Mouse (Mus musculus) embryonic facial prominence, embryonic 12.5 days (tissue): Measurements from ENCODE around the gene Zfp668. TPM values are rescaled to one million over a fixed set of nuclear protein-coding genes. Genes with fewer than 3 reads are reported as not detected.
"Not testable (repeated sequence)": the region's sequence is repeated elsewhere in the genome, so short reads cannot be mapped to it uniquely, and the experiment has no call there.

Source experiments
- ATAC-seq: fragments of 200-750 bp; cut with Nextera tagmentation; 2 replicates; pipeline ENCODE4 v1.8.0; 2017; ENCODE audit not compliant: insufficient number of reproducible peaks, insufficient read depth, low FRiP score, low TSS enrichment
- H3K27ac ChIP-seq: fragments of 300-500 bp; sonication (generic); 2 replicates; pipeline ENCODE4 v1.5.1; 2016; ENCODE audit warnings: mild to moderate bottlenecking
- H3K27me3 ChIP-seq: fragments of 300-500 bp; sonication (generic); 2 replicates; pipeline ENCODE4 v1.6.1; 2016; ENCODE audit warnings: mild to moderate bottlenecking, moderate library complexity
- H3K36me3 ChIP-seq: fragments of 300-500 bp; sonication (generic); 2 replicates; pipeline ENCODE4 v1.6.1; 2016; ENCODE audit warnings: mild to moderate bottlenecking
- H3K4me1 ChIP-seq: fragments of 300-500 bp; sonication (generic); 2 replicates; pipeline ENCODE4 v1.6.1; 2016
- H3K4me2 ChIP-seq: fragments of 300-500 bp; sonication (generic); replicated peaks from 2 replicates; pipeline ENCODE4 v1.6.1; 2016; ENCODE audit warnings: mild to moderate bottlenecking, moderate library complexity
- H3K4me3 ChIP-seq: fragments of 300-500 bp; sonication (generic); 2 replicates; pipeline ENCODE4 v1.5.1; 2016; ENCODE audit warnings: mild to moderate bottlenecking
- H3K9ac ChIP-seq: fragments of 300-500 bp; sonication (generic); 2 replicates; pipeline ENCODE4 v1.6.1; 2016; ENCODE audit warnings: mild to moderate bottlenecking, moderate library complexity
- H3K9me3 ChIP-seq: fragments of 300-500 bp; sonication (generic); 2 replicates; pipeline ENCODE4 v1.6.1; 2016; ENCODE audit warnings: mild to moderate bottlenecking, moderate library complexity
- WGBS: fragments of 180-500 bp; shearing (Covaris S2); methylation state at CpG from one replicate; pipeline ENCODE4 v1.1.7; 2016; 5-methylcytosine and 5-hydroxymethylcytosine counted together
- polyA plus RNA-seq: library from polyadenylated mRNA; unstranded; fragments of >200 nt; fragmentation: Nextera tagmentation; extraction: Ambion mirVana; gene quantifications from 2 replicates; pipeline ENCODE4 v1.2.1, GENCODE M21; 2016

Zfp668 gene
- polyA plus RNA-seq, 1 experiment from 2014 or later = 32.9 TPM

DNA sequence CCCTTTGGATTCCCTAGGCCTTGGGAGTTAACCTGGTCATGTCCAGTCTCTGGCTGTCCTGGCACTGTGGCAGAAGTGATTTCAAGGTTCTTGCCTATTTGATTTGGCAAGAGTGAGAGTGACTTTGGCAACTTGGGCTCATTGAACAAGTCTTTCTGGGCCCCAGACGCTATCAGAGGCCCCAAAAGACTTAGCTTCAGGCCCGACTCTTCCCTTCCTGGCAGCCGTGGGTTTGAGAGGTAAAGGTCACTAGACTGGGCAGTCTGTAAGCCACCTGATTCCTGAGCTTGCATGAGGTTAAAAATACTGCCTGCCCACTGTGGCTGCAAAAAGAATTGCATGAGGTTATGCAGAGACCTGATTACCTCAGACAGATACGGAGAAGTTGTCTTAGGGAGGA, 32.0 kb upstream of the Zfp668 start:
- H3K27ac ChIP-seq = no peak overlapping the region
- no peaks in the 10 kb centered on the region for H3K27me3 ChIP-seq
- peaks cover 45% of the 10 kb centered on the region for H3K36me3 ChIP-seq
- WGBS = 84% methylated on average over 4 of the region's 4 CpGs
- no peak overlapping the region for H3K4me2 ChIP-seq
- H3K9ac ChIP-seq = no peak overlapping the region
- no peak overlapping the region for H3K4me3 ChIP-seq
- ATAC-seq = no peak
- H3K4me1 ChIP-seq = peaks cover 22% of the 10 kb centered on the region
- H3K9me3 ChIP-seq = no peaks in the 10 kb centered on the region

DNA sequence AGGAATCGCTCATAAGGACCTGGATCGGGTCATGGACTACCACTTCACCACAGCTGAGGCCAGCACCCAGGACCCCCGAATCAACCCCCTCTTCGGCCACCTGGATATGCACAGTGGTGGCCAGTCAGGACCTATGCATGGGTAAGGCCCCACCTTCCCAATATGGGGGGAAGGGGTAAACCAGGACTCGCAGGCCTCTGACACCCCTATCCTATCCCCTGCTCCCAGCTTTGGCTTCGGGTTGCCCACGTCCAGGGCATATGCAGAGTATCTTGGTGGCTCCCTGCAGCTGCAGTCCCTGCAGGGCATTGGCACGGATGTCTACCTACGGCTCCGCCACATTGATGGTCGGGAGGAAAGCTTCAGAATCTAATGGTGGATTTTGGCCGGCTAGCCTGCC, 31.3 kb upstream of the Zfp668 start:
- H3K4me3 ChIP-seq = no peak overlapping the region
- no peak for ATAC-seq
- no peak overlapping the region for H3K27ac ChIP-seq
- peaks cover 45% of the 10 kb centered on the region for H3K36me3 ChIP-seq
- no peak overlapping the region for H3K4me2 ChIP-seq
- no peaks in the 10 kb centered on the region for H3K27me3 ChIP-seq
- no peak overlapping the region for H3K9ac ChIP-seq
- H3K9me3 ChIP-seq = no peaks in the 10 kb centered on the region
- WGBS = 96% methylated on average over 12 of the region's 12 CpGs
- peaks cover 18% of the 10 kb centered on the region for H3K4me1 ChIP-seq

DNA sequence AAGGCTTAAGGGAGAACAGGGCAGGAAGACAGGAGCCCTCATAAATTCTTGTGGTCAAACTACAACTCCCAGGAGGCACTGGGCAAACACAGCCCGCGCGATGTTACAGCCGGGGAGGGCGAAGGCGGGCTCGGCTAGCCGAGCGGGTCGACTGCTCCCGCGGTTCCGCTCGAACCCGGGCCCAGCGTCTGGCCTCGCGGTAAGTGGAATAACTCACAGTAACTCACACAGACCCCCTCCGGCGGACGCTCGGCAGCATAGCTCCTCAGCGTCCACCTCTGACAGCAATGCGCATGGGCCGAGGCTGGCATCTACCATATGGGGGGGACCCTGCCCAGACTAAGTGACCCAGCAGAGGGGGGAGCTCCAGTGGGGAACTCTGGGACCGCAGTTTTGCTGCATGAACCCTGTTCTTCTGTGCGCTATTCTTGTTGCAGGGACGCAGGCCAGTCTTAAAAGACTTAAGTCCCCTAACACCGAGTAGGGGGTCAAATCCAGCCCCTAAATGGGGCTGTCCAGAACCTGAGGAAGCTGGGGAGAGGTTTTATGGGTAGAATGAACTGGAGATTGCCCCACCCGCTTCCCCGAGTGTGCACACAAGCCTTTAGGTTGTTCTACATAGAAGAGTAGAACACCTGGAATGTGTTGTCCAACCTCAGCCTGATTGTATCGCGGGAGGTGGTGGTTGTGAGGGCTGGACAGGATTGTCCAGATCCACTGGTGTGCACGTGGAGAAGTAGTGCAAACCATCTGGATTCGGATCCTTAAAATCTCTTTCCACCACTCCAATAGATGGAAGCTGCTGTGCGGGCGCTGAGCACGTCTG, 27.6 kb upstream of the Zfp668 start, which contains the start of gene Bckdk:
Gene Bckdk, plus strand, starts transcription at position 112 of the 826 bp plus-strand sequence.
- peak within 1 kb of the TSS; percentile 83 for H3K9ac ChIP-seq
- no peaks in the 10 kb centered on the region for H3K27me3 ChIP-seq
- peaks cover 15% of the 10 kb centered on the region for H3K4me1 ChIP-seq
- peak; percentile 84 for ATAC-seq
- peak within 1 kb of the TSS; percentile 90 for H3K27ac ChIP-seq
- WGBS = 7% methylated on average over 38 of the region's 38 CpGs
- no peaks in the 10 kb centered on the region for H3K9me3 ChIP-seq
- H3K4me3 ChIP-seq = peak within 1 kb of the TSS; percentile 69
- H3K36me3 ChIP-seq = peaks cover 36% of the 10 kb centered on the region
- peak within 1 kb of the TSS; percentile 78 for H3K4me2 ChIP-seq

DNA sequence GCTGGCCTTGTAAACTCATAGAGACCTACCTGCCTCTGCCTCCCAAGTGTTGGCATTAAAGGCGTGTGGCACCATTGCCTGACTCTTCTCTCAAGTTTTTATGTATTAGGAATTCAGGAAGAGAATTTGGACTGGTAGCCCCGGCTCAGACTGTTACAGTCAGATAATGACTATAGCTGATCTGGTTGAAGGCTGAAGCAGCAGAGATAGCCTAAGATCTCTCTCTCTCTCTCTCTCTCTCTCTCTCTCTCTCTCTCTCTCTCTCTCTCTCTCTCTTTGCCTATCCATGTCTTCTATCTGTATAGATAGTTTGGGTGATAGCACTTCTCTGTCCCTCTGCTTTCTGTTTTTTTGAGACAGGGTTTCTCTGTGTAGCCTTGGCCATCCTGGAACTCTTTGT, 25.1 kb upstream of the Zfp668 start:
- 80% methylated on average over 2 of the region's 2 CpGs for WGBS
- ATAC-seq = no peak
- H3K27me3 ChIP-seq = no peaks in the 10 kb centered on the region
- peaks cover 12% of the 10 kb centered on the region for H3K36me3 ChIP-seq
- no peak overlapping the region for H3K4me2 ChIP-seq
- H3K9me3 ChIP-seq = no peaks in the 10 kb centered on the region
- no peak overlapping the region for H3K9ac ChIP-seq
- H3K4me3 ChIP-seq = no peak overlapping the region
- H3K4me1 ChIP-seq = peaks cover 15% of the 10 kb centered on the region
- H3K27ac ChIP-seq = no peak overlapping the region

DNA sequence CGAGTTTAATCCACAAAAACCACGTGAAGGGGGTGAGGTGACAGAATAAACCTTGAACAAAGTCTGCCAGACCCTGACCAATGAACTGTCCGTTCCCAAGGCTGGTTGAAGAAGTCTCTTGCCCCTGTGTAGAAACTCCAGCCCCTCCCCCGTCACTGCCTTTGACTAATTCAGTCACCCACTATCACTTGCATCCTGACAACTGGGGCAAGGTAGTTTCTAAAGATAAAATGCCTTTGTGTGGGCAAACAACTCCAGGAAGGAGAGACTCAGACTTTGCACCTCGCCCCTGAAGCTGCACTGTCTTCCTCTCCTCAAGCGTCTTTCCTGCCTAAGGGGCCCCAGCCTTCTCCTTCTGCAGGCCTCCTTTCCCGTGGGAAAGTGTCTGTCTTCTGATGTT, 23.4 kb upstream of the Zfp668 start:
- Histone ChIP-seq H3K27ac (no peak overlapping the region), H3K4me2 (no peak overlapping the region), H3K4me3 (no peak overlapping the region), H3K27me3 (no peaks in the 10 kb centered on the region), H3K9ac (no peak overlapping the region), H3K36me3 (no peaks in the 10 kb centered on the region), H3K9me3 (no peaks in the 10 kb centered on the region), H3K4me1 (peaks cover 9% of the 10 kb centered on the region)
- no peak for ATAC-seq
- 51% methylated on average over 7 of the region's 7 CpGs for WGBS

DNA sequence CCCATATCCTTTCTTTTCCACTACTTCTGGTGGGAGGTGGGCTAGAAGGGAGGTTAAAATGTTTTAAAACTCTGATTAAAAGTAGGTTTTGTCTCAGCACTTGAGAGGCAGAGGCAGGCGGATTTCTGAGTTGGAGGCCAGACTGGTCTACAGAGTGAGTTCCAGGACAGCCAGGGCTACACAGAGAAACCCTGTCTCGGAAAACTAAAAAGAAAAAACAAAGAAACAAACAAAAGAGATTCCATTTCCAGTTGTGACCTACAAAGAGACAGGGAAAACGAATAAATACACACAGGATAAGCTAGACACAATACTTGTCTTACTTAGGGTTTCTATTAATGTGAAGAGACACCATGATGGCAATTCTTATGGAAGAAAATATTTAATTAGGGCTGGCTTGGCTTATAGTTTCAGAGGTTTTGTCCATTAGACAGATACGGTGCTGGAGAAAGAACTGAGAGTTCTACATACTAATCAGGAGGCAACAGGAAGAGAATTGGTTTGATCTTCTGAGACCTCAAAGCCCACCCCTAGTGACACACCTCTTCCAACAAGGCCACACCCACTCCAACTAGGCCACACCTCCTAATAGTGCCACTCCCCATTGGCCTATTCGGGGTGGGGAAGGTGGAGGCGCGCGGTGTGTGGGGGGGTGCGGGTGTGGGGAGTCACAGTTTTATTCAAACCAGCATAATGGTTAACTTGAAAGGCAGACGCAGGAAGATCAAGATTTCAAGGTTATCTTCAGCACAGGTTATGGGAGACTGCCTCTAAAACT, 21.7 kb upstream of the Zfp668 start:
- peaks cover 10% of the 10 kb centered on the region; the same call in 1 of the 2 replicates for H3K4me1 ChIP-seq
- no peaks in the 10 kb centered on the region for H3K9me3 ChIP-seq
- no peak overlapping the region for H3K27ac ChIP-seq
- 0 out of 2 replicates have a peak, but pooled peaks cover 1% of the 10 kb centered on the region for H3K36me3 ChIP-seq
- no peaks in the 10 kb centered on the region for H3K27me3 ChIP-seq
- no peak overlapping the region for H3K4me3 ChIP-seq
- no peak overlapping the region for H3K9ac ChIP-seq
- WGBS = 35% methylated on average over 10 of the region's 10 CpGs
- ATAC-seq = no peak
- H3K4me2 ChIP-seq = no peak overlapping the region

DNA sequence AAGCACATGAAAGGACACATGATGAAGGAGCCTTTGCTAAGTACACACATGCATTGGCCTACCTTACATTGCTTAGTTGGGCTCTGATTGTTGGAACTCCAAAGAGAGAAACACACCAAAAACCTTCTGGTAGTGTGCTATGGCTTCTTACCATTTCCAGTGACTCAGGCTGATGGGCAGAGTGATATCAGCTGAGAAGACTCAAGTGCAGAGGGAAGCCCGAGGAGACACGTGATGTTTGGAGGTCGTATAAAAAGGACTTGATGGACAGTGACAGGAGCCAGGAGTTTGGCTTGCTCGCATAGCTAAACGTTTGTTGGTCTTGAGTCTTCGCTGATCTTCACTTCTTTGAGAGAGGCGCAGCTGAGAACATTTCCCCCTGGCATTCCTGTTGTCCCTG, 20.9 kb upstream of the Zfp668 start:
- no peak for ATAC-seq

DNA sequence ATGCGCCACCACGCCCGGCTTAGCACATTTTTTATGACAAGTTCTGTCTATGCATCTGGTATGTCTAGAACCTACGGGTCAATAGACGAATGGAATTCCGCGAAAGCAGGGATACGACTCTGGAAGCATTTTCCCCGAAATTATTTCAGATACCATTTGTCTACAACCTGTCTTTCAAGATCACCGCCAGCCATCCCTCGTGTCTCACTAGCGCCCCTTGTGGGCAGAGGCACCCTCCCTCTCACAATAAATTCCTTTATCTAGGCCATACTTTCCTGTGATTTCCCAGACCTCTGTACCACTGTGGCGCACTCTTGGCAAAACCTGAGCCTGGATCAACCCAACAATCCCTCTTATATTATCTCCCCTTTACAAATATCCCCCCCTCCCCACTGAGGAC, 19.8 kb upstream of the Zfp668 start:
- no peak for ATAC-seq
- H3K27me3 ChIP-seq = no peaks in the 10 kb centered on the region
- 57% methylated on average over 13 of the region's 13 CpGs for WGBS

More for the DNA sequence above, 20.9 kb upstream of the Zfp668 start:
- H3K4me1 ChIP-seq = peaks cover 10% of the 10 kb centered on the region; the same call in 1 of the 2 replicates
- no peak overlapping the region for H3K4me3 ChIP-seq
- no peak overlapping the region for H3K27ac ChIP-seq
- WGBS = 89% methylated on average over 7 of the region's 7 CpGs
- H3K36me3 ChIP-seq = peaks cover 10% of the 10 kb centered on the region
- no peak overlapping the region for H3K9ac ChIP-seq
- H3K27me3 ChIP-seq = no peaks in the 10 kb centered on the region
- H3K9me3 ChIP-seq = no peaks in the 10 kb centered on the region
- no peak overlapping the region for H3K4me2 ChIP-seq

DNA sequence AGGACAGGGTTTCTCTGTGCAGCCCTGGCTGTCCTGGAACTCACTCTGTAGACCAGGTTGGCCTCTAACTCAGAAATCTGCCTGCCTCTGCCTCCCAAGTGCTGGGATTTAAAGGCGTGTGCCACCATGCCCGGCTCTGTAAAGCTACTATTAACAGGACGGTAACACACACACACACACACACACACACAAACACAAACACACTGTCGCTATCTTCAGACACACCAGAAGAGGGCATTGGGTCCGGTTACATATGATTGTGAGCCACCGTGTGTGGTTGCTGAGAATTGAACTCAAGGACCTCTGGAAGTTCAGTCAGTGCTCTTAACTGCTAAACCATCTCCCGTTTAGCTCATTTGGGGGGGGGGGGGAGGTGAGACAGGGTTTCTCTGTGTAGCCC, 19.3 kb upstream of the Zfp668 start:
- peaks cover 13% of the 10 kb centered on the region for H3K36me3 ChIP-seq
- H3K4me3 ChIP-seq = peak overlapping the region; percentile 59; the same call in 1 of the 2 replicates
- not testable (repeated sequence) for H3K27me3 ChIP-seq, ATAC-seq, H3K9ac ChIP-seq, H3K9me3 ChIP-seq
- 72% methylated on average over 7 of the region's 7 CpGs for WGBS
- peak overlapping the region; percentile 74 for H3K4me2 ChIP-seq
- H3K4me1 ChIP-seq = peaks cover 10% of the 10 kb centered on the region; the same call in 1 of the 2 replicates
- H3K27ac ChIP-seq = peak overlapping the region; percentile 32; the same call in 1 of the 2 replicates

More for the DNA sequence above, 19.8 kb upstream of the Zfp668 start:
- Histone ChIP-seq H3K9ac (no peak overlapping the region), H3K4me1 (peaks cover 10% of the 10 kb centered on the region; the same call in 1 of the 2 replicates), H3K36me3 (peaks cover 13% of the 10 kb centered on the region), H3K27ac (no peak overlapping the region), H3K9me3 (no peaks in the 10 kb centered on the region), H3K4me3 (no peak overlapping the region), H3K4me2 (no peak overlapping the region)

DNA sequence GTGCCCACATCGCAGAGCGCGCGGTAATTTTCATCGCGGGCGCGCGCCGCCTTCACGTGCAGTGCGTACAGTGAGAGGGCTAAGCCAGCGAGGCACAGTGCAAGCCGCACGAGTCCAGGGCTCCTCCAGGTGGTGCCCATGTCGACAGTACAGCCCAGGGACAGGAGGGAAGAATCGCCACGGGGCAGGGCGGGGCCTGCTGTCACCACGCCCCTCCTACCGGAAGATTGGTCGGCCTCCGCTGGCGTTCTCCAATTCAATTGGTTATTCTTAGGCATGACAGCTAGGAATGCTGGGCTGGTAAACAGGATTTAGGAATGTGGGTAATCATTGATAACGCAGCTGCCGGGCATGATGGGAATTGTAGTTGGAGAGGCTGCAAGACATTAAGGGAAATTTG, 18.8 kb upstream of the Zfp668 start, which contains the start of the genes Gm21974 and Vkorc1:
Gene Gm21974, minus strand, starts transcription at position 13 of the 400 bp plus-strand sequence.
Gene Vkorc1, minus strand, starts transcription at position 176 of the 400 bp plus-strand sequence.
- peak within 1 kb of the TSS; percentile 74 for H3K4me2 ChIP-seq
- peak within 1 kb of the TSS; percentile 63 for H3K9ac ChIP-seq
- peak; percentile 98 for ATAC-seq
- peak within 1 kb of the TSS; percentile 67 for H3K27ac ChIP-seq
- peaks cover 13% of the 10 kb centered on the region for H3K36me3 ChIP-seq
- no peaks in the 10 kb centered on the region for H3K9me3 ChIP-seq
- no peaks in the 10 kb centered on the region for H3K27me3 ChIP-seq
- peaks cover 10% of the 10 kb centered on the region; the same call in 1 of the 2 replicates for H3K4me1 ChIP-seq
- peak within 1 kb of the TSS; percentile 59 for H3K4me3 ChIP-seq
- WGBS = under 1% methylated on average over 26 of the region's 26 CpGs

DNA sequence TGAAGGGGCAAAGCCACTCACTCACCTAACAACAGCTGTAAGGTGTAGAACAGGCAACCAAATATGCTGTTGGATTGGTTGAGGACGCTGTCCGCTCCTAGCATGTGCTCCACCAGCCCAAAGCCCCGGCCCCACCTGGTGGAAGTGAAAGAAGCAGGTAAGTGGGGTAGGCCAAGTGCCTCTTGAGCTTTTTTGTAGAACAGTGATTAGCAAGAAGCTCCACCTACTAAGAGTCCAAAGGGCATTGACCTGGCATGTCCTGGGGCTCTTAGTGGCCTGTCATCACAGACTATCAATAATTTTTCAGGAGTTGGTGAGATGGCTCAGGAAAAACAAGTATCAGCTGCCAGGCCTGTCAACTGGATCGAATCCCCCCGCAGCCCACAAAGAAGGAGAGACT, 17.9 kb upstream of the Zfp668 start:
- peaks cover 13% of the 10 kb centered on the region for H3K36me3 ChIP-seq
- no peak overlapping the region for H3K9ac ChIP-seq
- H3K4me3 ChIP-seq = peak overlapping the region; percentile 59
- peak overlapping the region; percentile 74 for H3K4me2 ChIP-seq
- WGBS = 82% methylated on average over 5 of the region's 5 CpGs
- H3K9me3 ChIP-seq = no peaks in the 10 kb centered on the region
- H3K27me3 ChIP-seq = no peaks in the 10 kb centered on the region
- peaks cover 10% of the 10 kb centered on the region; the same call in 1 of the 2 replicates for H3K4me1 ChIP-seq
- H3K27ac ChIP-seq = no peak overlapping the region
- ATAC-seq = no peak
